Mouse (Mus musculus) MEL-GATA-1-ER (cell line): ENCODE data around the gene Smg9.

Source experiments
- DNase-seq: peaks from one replicate; pipeline ENCODE4 v3.0.0-alpha.2; 2012; ENCODE audit warnings: low read depth; ENCODE audit errors: extremely low read depth

Smg9 gene

DNA sequence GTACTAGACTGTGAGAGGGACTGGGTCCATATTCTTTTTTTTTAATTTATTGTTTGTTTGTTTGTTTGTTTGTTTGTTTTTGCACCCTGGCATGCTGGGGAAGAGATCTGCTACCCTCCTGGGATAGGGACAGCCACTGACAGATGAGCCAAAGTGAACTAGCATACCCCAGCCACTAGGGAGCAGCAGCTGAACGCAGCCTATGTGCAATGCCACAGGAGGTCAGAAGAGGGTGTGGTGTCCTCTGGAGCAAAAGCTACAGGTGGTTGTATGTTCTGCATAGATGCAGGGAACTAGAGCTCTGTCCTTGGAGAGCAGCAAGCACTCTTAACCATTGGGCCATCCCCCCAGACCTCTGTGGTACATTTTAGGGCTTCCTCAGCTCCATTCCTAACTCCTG, 42.4 kb downstream of the Smg9 start:
- peak; percentile 64 for DNase-seq

DNA sequence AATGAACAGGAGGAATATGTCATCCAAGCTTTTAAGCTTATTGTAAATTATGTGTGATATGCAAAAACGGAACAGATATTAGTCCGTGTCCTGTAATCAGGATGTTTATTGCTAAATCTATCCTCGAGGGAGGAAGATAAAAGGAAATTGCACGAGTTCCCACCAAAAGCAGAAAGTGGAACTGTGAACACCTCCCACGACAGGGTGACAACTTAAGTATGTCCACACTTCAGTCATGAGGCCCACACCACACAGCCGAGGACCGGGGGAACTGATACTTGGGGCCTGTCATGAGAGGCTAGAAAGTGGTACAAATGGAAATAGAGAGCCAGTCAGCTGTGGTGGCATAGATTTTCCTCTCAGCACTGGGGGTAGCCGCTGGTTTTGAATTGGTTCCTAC, 42.9 kb downstream of the Smg9 start:
- no peak for DNase-seq

DNA sequence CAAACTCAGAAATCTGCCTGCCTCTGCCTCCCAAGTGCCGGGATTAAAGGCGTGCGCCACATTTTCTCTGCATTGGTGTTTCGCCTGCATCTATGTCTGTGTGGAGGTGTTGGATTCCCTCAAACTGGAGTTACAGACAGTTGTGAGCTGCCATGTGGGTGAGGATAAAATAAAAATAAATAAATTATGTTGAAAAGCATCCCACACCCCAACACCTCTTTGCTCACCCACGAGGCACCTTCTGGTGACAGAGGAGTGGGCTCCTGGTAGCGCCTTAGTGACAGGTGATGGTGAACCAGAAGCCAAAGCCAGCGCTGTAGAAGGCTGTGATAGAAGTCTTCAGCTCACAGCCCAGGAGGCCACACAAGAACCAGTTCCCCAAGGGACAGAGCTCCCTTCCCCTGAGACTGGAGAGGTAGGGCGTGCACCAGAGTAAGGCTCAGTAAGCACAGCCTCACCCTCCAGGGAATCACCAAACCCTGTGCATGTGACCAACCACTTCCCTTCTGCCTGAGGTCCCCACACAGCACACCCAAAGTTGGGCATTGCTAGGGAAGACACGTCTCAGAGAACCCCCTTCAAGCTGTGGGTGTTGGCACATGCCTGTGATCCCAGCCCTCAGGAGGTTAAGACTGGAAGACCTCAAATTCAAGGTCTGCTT, 46.0 kb downstream of the Smg9 start:
- DNase-seq = no peak

DNA sequence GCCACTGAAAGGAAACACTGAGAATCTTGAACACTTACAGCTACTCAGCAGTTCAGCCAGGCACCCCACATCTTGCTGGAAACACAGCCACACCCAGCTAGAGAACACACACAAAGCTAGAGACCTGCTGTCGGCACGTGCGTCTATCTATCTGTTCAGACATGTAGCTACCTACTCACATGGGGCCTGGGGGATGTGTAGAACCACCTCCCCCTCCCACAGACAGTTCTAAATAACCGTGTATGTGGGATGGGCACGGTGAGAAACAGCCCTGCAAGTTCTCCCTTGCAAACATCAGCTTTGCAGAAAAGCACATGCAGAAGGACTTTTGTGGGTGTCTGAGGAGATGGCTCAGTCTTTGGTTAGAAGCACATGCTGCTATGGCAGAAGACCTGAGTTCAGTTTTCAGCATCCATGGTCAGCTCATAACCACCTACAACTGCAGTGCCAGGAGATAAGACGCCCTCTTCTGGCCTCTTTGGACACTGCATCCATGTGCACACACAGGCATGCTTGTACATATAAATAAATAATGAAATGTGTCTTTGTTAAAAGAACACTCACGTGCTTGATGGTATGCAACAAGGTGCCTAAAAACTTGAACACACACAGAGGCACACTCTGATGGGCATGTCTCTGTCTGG, 47.4 kb downstream of the Smg9 start:
- no peak for DNase-seq

DNA sequence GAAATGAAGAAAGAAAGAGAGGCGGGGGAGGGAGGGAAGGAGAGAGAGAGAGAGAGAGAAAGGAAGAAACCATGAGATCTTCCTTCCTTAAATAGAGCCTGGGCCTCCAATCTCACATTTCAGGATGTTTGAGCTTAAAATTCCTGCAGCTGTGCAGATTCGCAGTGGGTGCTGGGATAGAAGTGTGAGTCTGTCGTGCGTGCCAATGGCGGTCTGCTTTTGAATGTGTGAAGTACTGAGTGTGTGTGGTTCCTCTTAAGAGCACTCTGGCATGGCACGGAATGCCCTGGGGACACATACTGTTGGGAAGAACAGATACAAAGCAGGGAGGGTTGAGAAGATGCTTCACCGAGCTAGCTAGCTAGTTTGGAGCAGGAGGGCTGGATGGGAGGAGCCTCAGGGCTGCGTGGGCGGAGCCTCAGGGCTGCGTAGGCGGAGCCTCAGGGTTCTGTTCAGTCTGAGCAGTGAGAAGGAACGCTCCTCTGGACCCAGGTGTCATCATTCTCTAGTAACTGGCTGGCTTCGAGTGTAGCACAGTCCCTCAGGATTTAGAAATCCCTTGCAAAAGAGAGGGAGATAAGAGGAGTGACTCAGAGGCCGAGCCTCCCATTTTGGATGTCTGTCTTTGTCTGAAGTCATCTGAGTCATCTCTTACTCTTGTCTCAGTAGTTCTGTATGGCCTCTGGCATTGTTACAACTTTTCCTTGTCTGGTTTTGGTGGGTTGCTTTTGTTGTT, 49.5 kb downstream of the Smg9 start:
- no peak for DNase-seq

DNA sequence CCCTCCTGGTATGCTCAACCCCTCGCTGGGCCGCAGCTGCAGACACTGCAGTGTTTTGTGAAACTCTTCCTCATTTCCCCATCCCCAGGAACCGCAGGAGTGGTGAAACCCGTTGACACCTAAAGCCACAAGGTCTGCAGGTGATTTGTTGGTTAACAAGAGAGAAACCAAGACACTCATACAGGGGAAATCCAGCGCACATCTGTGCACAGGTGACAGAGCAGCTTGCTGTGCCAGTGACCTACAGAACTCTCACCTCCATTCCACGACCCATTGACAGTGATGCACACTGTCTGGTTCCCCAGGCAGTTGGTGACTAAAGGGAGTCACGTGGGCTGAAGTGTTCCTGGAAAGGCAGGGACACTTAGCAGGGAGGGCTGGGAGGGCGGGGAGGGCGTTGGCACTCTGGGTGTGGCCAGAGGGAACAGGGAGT, 51.2 kb downstream of the Smg9 start:
- no peak for DNase-seq

DNA sequence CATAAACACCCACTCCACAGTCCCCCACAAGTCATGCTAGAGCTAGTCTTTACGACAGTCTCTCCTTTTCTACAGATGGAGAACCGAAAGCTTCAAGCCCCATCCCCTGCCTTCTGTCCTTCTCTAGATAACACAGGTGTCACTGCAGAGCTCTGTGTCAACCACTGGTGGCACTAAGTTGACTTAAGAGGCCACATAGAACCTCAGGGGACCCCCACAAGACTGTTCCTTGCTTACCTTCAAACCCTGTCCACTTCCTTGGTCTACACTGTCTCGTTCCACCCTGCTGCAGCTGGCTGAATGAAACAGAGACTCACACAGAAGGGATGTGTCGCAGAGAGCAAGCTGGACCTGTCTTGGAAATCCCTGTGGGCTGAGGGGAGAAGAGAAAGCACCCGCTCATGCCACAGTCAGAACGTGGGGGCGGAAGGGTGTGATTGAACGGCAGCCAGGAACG, 52.5 kb downstream of the Smg9 start, which contains the start of gene Irgc1:
Gene Irgc1, minus strand, starts transcription at position 443 of the 457 bp plus-strand sequence.
- no peak for DNase-seq

DNA sequence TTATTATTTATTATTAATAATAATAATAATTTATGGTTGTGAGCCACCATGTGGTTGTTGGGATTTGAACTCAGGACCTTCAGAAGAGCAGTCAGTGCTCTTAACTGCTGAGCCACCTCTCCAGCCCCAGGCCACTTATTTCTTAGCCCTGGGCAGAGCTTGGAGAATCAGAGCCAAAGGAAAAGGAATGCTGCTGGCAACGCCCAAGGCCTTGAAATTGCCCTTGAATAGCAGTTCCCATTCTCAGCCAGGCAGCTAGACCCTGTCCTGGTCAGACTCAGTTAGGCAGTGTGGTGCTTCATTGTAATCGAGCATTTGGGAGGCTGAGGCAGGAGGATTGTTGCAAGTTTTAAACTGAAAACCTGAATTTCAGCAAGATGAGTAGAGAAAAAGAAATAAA, 54.8 kb downstream of the Smg9 start:
- DNase-seq = no peak

DNA sequence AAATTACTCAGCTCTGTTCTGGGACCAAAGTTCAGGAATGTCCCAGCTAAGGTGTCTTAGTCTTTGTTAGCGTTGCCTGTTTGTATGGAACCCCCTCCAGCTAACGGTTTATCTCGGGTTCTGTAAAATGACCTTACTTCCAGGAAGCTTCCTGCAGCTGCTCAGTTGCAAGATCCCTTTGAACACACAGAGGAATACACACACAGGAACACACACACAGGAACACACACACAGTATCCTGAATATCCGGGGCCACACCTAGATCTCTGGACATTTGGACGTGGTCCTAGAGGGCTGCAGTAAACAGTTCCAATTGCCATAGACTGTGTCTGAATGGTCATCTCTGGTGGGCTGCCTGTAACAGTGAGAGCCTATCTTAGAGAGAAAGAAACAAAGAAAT, 56.3 kb downstream of the Smg9 start:
- DNase-seq = no peak

DNA sequence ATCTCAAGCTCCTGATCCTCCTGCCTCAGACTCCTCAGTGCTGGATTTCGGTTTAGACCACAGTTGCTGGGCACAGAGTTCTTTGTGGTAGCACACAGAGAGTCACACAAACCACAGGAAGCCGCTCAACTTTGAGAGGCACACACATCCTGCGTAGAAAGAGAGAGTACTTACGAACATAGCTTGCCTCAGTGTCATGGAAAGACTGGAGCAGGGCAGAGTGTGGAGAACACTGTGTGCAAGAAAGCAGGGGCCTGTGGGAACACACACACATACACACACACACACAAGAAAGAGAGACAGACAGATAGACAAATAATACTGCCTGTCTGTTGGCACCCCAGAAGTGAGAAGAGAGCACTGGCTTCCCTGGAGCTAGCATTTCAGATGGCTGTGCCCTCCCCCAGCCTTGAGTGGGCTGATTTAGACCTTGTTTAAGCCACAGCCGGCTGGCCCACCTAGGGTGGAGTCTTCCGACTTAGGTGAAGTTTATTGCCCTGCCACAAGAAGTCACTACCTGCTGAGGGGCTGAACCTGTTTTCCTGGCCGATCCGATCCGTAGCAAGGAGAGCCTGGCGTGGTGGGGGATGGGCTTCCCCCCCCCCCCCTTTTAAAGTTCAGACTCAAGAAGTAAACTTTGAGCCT, 58.4 kb downstream of the Smg9 start:
- no peak for DNase-seq

DNA sequence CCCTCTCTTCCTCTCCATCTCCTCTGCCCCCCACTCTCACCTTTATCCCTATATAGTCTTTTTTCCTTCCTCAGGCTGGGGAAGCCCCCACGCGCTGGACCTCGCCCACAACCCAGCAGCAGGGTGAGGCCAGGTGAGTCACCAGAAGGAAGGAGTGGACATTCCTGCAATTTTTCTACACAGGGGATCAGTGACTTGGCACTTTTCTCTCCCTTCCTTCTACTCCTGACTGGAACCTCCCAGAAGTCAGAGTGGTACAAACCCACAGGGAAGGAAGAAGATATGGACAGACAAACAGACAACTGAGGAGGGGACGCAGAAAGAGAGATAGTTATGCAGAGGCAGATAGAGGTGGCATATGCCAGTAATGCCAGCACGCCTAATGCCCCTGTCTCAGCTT, 60.0 kb downstream of the Smg9 start:
- DNase-seq = no peak

DNA sequence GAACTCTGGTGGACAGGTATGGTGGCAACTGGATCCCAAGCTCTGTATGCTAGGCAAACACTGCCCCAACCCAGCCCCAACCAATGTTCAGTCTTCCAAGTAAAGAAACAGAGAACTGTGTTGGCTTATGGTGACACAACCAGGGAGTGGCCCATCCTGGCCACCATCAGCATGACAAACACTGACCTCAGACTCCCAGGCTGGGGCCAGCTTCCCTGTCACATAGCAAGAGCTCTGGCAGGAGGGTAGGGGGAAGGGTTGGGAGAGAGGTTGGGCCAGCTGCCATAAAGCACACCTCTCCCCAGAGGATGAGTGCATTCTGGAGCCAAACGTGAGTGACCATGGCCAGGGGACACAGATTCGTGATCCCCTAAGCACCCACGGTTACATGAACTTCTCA, 60.4 kb downstream of the Smg9 start:
- no peak for DNase-seq

DNA sequence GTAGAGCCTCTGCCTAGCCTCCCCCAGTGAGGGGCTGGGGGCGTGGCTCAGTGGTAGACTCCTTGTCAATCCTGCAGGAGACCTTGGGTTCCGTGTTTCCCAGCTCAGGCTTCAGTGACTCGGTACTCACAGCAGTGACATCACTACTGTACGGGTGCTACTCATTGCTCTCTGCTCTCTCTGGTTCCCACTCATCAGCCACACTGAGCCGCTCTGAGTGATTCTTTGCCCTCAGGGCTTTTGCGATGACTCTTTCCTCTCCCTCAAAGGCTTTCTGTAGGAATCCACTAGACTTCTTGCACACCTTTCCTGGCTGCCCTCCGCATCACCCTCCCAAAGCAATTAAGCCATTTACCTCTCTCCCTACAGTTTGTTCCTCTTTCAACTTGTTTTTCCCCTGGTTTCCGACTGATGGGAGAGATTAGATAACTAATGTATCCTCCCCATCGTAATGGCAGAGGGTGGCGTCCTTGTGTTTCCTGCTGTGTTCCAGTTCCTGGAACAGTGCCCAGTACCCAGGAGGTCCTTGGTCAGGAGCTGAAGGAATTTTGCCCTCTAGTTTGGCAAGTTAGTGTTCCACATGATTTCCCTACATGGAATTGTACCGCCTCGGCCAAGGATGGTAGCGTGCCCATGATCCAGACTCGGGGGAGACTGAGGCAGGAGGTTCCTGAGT, 62.1 kb downstream of the Smg9 start:
- no peak for DNase-seq

DNA sequence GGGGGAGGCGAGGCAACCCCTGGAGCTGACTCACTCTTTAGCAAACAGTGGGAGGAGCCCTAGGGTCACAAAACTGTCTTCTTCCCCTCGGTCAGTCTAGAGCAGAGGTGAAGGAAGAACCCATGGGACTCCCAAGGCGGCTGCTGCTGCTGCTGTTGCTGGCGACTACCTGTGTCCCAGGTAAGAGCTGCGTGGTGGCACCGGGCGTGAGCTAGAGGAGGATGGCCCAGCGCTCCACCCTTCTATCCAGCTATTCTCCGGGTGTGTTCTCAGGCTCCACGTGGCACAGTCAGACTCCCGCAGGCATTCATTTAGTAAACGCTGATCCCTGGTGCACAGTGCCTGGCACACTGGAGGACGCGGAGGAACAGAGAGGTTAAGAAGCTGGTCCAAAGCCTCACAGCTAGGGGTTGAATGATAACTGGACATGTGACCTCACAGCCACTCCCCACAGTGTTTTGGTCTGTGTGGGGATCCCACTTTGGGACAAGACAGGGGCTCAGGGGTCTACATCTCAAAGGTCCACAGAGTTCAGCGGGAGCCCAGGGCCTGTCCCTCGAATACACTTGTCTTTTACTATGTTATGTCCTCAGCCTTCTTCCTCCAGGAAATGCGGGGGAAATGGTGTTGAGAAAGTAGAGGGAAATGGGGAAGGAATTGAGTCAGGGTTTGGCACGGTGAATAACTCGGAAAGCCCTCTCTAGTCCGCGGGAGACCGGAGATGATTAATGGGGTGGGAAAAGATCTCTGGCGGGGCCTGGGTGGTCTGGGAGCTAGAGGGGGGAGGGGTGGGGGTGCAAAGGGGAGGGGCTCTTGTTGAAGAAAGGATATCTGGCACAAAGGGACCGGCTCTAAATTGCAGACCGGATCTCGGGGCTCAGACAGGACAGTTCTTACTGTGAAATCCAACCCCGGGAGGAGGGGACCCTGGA, 63.2 kb downstream of the Smg9 start, which contains the start of gene Plaur:
Gene Plaur, plus strand, starts transcription at position 97 of the 932 bp plus-strand sequence.
- DNase-seq = no peak

DNA sequence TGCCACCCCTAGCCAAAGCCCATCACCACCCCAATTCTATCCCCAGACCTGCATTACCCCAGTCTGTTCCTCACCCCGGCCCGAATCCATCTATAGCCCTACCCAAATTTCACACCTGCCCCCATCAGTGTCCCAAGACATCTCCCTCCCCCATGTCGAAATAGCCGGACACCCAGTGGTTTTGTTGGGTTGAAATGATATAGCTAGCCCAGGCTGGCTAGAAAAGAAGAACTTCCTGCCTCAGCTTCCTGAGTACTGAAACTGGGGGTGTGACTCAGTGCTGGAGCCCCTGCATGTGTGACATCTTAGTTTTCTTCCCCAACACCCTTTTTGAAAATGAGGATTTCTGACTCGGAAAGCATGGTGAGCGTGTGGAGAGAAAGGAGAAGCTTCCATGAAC, 67.4 kb downstream of the Smg9 start:
- no peak for DNase-seq

DNA sequence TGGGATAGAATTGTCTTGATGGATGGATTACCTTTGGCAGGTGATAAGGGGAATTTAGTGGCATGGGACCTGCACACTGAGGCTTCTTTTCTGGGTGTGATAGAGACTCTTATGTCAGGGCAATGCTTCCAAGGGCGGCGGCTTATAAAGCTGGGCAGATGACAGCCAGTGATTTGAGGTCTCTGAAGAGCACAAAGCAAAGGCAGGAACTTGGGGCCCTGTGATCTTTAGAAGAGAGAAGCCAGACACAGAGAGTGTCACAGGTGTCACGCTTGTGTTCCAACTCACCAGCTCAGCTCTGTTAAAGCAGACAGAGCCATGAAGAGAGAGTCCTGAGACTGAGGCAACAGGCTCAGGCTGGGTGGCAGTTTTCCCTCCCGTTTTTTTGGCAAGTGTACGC, 68.5 kb downstream of the Smg9 start:
- no peak for DNase-seq

DNA sequence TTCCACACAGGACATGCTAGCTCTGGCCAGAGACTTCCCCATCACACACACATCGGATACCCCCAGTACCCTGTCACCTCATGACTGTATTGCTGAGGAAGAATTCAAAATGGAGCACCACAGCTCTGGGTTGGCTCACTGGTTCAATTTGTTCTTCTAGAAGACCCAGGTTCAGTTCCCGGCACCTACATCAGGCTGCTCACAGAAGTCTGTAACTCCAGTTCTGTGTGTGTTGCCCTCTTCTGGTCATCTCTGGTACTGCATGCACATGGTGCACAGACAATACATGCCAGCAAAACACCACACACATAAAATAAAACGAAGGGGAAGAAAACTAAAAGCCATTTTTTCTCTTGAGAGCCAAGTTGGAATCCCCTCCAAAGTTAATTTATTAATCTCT, 69.7 kb downstream of the Smg9 start:
- DNase-seq = no peak

DNA sequence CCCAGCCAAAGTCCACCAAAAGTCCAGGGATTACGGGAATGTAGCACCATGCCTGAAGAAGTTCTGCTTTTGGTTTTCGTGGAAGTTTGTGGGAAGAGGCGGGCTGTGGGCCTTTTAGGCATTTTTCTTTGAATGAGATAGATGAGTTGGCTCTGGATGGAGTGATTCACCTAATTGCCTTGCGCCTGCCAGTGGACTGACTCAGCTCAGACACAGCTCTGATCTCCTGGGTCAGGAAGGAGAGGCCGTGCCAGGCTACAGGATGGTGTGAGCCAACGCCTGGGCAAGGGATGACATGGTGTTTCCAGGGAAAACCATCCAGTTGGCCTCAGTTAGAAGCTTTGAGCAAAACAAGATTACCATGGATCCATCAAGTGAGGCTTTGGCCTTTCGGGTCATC, 70.9 kb downstream of the Smg9 start:
- no peak for DNase-seq
